Mouse (Mus musculus) hindbrain, embryonic 11.5 days (tissue): Measurements from ENCODE around the gene 4930432M17Rik. TPM values are rescaled to one million over a fixed set of nuclear protein-coding genes. Genes with fewer than 3 reads are reported as not detected.
A peak's percentile ranks its signal among the peaks of the same experiment; 100 is the strongest.

ENCODE experiments used
- ATAC-seq: fragments of 200-750 bp; cut with Nextera tagmentation; 2 replicates; pipeline ENCODE4 v1.8.0; 2017; ENCODE audit warnings: mild to moderate bottlenecking, moderate TSS enrichment, moderate library complexity; ENCODE audit not compliant: low FRiP score
- DNase-seq: peaks from one replicate; pipeline ENCODE4 v3.0.0-alpha.2; 2015; ENCODE audit warnings: low spot score
- H3K27ac ChIP-seq: fragments of 300-500 bp; sonication (generic); 2 replicates; pipeline ENCODE4 v1.5.1; 2014; ENCODE audit warnings: mild to moderate bottlenecking, low read depth, low read length
- H3K27me3 ChIP-seq: fragments of 300-500 bp; sonication (generic); 2 replicates; pipeline ENCODE4 v1.6.1; 2014; ENCODE audit warnings: mild to moderate bottlenecking, low read length, moderate library complexity, mixed read lengths; ENCODE audit not compliant: control insufficient read depth, insufficient read depth
- H3K36me3 ChIP-seq: fragments of 300-500 bp; sonication (generic); 2 replicates; pipeline ENCODE4 v1.6.1; 2014; ENCODE audit warnings: mild to moderate bottlenecking, low read length, moderate library complexity, mixed read lengths; ENCODE audit not compliant: control insufficient read depth, insufficient read depth
- H3K4me1 ChIP-seq: fragments of 300-500 bp; sonication (generic); replicated peaks from 2 replicates; pipeline ENCODE4 v1.6.1; 2014; ENCODE audit warnings: low read length, mixed read lengths; ENCODE audit not compliant: control insufficient read depth, insufficient read depth
- H3K4me2 ChIP-seq: fragments of 300-500 bp; sonication (generic); replicated peaks from 2 replicates; pipeline ENCODE4 v1.6.1; 2014; ENCODE audit warnings: mild to moderate bottlenecking, low read depth, low read length
- H3K4me3 ChIP-seq: fragments of 300-500 bp; sonication (generic); 2 replicates; pipeline ENCODE4 v1.5.1; 2014; ENCODE audit warnings: low read depth, low read length
- H3K9ac ChIP-seq: fragments of 300-500 bp; sonication (generic); 2 replicates; pipeline ENCODE4 v1.6.1; 2014; ENCODE audit warnings: low read depth, low read length
- H3K9me3 ChIP-seq: fragments of 300-500 bp; sonication (generic); 2 replicates; pipeline ENCODE4 v1.6.1; 2016; ENCODE audit warnings: low read length; ENCODE audit not compliant: control insufficient read depth
- WGBS: fragments of 180-500 bp; shearing (Covaris S2); extraction: QIAGEN DNeasy Blood & Tissue Kit; methylation state at CpG from one replicate; pipeline ENCODE4 v1.1.7; 2014; 5-methylcytosine and 5-hydroxymethylcytosine counted together
- polyA plus RNA-seq: library from polyadenylated mRNA; unstranded; fragments of >200 nt; fragmentation: Nextera tagmentation; extraction: Ambion mirVana; gene quantifications from 2 replicates; pipeline ENCODE4 v1.2.1, GENCODE M21; 2014

The 4930432M17Rik gene
- polyA plus RNA-seq, 1 experiment from 2014 or later, result not detected

DNA sequence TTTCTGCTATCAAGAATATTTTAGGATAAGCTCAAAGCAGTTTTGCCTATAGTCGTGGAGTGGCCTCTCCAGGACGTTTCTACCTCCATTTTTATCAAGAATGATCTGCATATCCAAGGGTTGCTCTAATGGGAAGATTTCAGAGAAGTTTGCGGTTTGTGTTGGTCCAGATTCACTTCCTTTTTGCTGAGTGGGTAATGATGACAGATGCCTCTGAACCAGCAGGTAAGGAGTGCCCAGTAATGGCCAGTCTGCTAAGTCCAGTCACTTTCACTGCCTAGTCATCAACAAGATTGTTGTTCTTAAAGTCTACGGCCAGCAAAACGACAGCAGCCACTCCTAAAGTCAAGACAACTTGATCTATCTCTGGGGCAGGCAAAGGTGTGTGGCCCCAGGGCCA, 32.8 kb upstream of the 4930432M17Rik start:
- Histone ChIP-seq H3K36me3 (no peaks in the 10 kb centered on the region), H3K27me3 (no peaks in the 10 kb centered on the region), H3K27ac (no peak overlapping the region), H3K4me1 (no peaks in the 10 kb centered on the region), H3K9ac (no peak overlapping the region), H3K4me3 (no peak overlapping the region), H3K4me2 (no peak overlapping the region), H3K9me3 (no peaks in the 10 kb centered on the region)
- no peak for DNase-seq
- WGBS, result 79% methylated on average over 5 of the region's 5 CpGs
- ATAC-seq, result no peak

- DNase-seq, result no peak
- Histone ChIP-seq H3K9ac (no peak overlapping the region), H3K4me3 (no peak overlapping the region), H3K4me1 (no peaks in the 10 kb centered on the region), H3K27me3 (no peaks in the 10 kb centered on the region), H3K27ac (no peak overlapping the region), H3K36me3 (no peaks in the 10 kb centered on the region), H3K9me3 (no peaks in the 10 kb centered on the region), H3K4me2 (no peak overlapping the region)
- 87% methylated on average over 3 of the region's 3 CpGs for WGBS
- no peak for ATAC-seq
Measured at GRCm38 (mm10) chr3:121638241-121638640, 32.3 kb upstream of the 4930432M17Rik start.

DNA sequence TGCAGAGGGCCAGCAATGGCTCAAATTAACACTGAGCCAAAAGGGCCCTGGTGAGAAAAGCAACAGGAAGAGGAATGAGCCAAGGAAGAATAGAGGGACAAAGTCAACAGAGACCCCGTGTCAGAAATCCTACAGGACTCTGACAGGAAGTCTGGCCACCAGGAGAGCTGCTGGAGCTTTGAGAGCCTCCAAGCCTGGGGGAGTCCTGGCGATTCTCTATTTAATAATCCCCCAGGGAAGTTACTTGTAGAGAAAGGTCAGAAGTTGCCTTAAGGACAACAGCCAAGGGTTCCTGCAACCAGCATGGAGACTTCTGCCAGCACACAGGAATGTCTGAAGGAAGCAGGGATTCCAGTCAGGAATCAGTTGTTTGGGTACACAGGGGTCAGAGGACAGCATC, 30.0 kb upstream of the 4930432M17Rik start:
- WGBS, result 49% methylated on average over 2 of the region's 2 CpGs
- Histone ChIP-seq H3K9me3 (no peaks in the 10 kb centered on the region), H3K36me3 (no peaks in the 10 kb centered on the region), H3K27me3 (no peaks in the 10 kb centered on the region), H3K4me3 (no peak overlapping the region), H3K27ac (no peak overlapping the region), H3K9ac (no peak overlapping the region), H3K4me2 (no peak overlapping the region), H3K4me1 (no peaks in the 10 kb centered on the region)
- ATAC-seq, result no peak
- DNase-seq, result no peak

GRCm38 (mm10) chr3:121643236-121643635, 27.3 kb upstream of the 4930432M17Rik start:
- Histone ChIP-seq H3K9ac (no peak overlapping the region), H3K36me3 (no peaks in the 10 kb centered on the region), H3K4me3 (no peak overlapping the region), H3K27ac (no peak overlapping the region), H3K4me1 (no peaks in the 10 kb centered on the region), H3K27me3 (no peaks in the 10 kb centered on the region), H3K4me2 (no peak overlapping the region), H3K9me3 (no peaks in the 10 kb centered on the region)
- 79% methylated on average over 8 of the region's 8 CpGs for WGBS
- DNase-seq (no peak), ATAC-seq (no peak)

DNA sequence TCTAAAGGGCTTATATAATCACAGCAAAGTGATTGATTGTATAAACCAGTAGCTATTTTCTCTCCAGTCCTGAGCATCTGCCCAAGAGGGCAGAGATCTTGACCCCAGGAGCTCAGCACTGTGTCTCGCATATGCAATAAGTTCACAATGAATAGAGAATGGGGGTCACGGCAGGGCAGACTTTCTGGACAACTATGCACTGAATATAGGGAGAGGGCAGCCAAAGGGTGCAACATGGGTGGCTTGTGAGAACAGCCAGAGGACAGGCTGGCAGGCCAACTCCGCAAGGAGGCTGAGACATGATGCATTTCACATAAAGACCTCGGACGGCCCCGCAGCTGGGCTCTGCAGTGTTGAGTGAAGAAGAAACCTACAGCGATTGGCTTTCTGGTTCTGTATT, 25.1 kb upstream of the 4930432M17Rik start:
- 21% methylated on average over 7 of the region's 7 CpGs for WGBS
- ATAC-seq, result no peak
- H3K4me1 ChIP-seq, result no peaks in the 10 kb centered on the region
- no peak overlapping the region for H3K27ac ChIP-seq
- H3K4me2 ChIP-seq, result no peak overlapping the region
- no peaks in the 10 kb centered on the region for H3K9me3 ChIP-seq
- H3K27me3 ChIP-seq, result no peaks in the 10 kb centered on the region
- H3K4me3 ChIP-seq, result no peak overlapping the region
- H3K36me3 ChIP-seq, result no peaks in the 10 kb centered on the region
- no peak overlapping the region for H3K9ac ChIP-seq
- DNase-seq, result peak; percentile 13

- Histone ChIP-seq H3K9me3 (no peaks in the 10 kb centered on the region), H3K27me3 (no peaks in the 10 kb centered on the region), H3K36me3 (no peaks in the 10 kb centered on the region), H3K4me2 (no peak overlapping the region), H3K4me1 (no peaks in the 10 kb centered on the region), H3K9ac (no peak overlapping the region), H3K4me3 (no peak overlapping the region), H3K27ac (no peak overlapping the region)
- DNase-seq (no peak), ATAC-seq (no peak)
- WGBS, result 68% methylated on average over 9 of the region's 9 CpGs
Measured at GRCm38 (mm10) chr3:121646364-121647048, 24.1 kb upstream of the 4930432M17Rik start.

GRCm38 (mm10) chr3:121648238-121648778, 22.3 kb upstream of the 4930432M17Rik start:
- no peak overlapping the region for H3K4me3 ChIP-seq
- 93% methylated on average over 8 of the region's 8 CpGs for WGBS

DNA sequence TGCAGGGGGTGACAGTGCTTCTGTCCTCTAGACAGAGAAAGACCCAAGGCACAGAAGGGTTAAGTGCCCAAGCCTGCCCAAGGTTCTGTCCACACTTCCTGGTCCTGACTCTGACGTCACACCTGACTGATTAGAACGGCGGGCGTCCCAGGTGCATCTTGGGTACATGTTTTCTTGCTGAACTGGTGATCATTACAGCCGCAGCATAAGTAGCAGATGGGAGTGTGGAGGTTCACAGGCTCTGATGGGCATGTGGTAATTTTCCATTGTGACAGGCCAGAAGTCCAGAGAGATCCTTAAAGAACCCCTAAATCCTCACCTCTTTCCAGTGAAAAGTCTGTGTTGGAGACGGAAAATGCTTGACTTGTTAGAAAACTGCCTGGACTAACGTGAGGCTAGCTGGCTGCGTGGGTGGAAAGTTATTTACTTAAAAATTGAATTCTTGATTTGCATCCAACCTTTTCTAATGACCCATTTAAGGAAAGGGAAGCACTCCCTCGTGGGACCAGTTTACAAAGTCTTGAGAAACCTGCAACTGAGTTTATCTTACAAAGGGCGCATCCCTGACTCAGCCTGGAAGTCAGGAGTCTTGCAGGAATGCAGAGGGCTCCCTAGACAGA, 20.4 kb upstream of the 4930432M17Rik start:
- 73% methylated on average over 10 of the region's 10 CpGs for WGBS
- no peaks in the 10 kb centered on the region for H3K4me1 ChIP-seq
- no peak overlapping the region for H3K9ac ChIP-seq
- ATAC-seq (no peak), DNase-seq (no peak)
- no peak overlapping the region for H3K27ac ChIP-seq
- H3K9me3 ChIP-seq, result no peaks in the 10 kb centered on the region
- no peaks in the 10 kb centered on the region for H3K36me3 ChIP-seq
- H3K4me3 ChIP-seq, result no peak overlapping the region
- no peaks in the 10 kb centered on the region for H3K27me3 ChIP-seq
- H3K4me2 ChIP-seq, result no peak overlapping the region

More at GRCm38 (mm10) chr3:121648238-121648778, 22.3 kb upstream of the 4930432M17Rik start:
- Histone ChIP-seq H3K27ac (no peak overlapping the region), H3K4me2 (no peak overlapping the region), H3K9ac (no peak overlapping the region), H3K36me3 (no peaks in the 10 kb centered on the region), H3K27me3 (no peaks in the 10 kb centered on the region), H3K9me3 (no peaks in the 10 kb centered on the region), H3K4me1 (no peaks in the 10 kb centered on the region)
- ATAC-seq, result no peak
- DNase-seq, result no peak

DNA sequence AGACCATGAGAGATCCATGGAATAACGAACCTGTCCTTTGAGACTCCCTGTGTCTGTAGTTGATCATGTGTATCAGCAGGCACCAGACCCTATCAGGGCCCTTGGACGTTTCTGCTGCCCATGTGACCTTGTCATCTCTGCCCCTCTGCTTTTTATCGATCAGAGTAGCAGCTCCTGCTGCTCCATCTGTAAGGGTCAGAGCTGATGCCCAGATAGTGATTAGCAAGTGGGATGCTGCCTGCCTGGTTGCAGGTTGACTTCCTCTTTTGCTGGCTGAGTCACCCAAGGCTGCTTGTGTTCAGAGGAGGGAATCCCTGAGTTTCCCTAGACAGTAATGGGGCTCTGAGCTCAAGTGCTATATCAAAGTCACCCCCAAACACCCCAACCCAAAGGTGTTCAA, 18.9 kb upstream of the 4930432M17Rik start:
- Histone ChIP-seq H3K4me3 (no peak overlapping the region), H3K4me2 (no peak overlapping the region), H3K27me3 (no peaks in the 10 kb centered on the region), H3K27ac (no peak overlapping the region), H3K9ac (no peak overlapping the region), H3K4me1 (no peaks in the 10 kb centered on the region), H3K36me3 (no peaks in the 10 kb centered on the region), H3K9me3 (no peaks in the 10 kb centered on the region)
- 68% methylated on average over 3 of the region's 3 CpGs for WGBS
- no peak for ATAC-seq
- DNase-seq, result no peak
